Comparison of ENCODE assay signal across 24 mouse cellular contexts in genomic region chr14:76409111-76409510, GRCm38 (mm10). TPM values are rescaled to one million over a fixed set of nuclear protein-coding genes. Genes with fewer than 3 reads are reported as not detected.
A peak's percentile ranks its signal among the peaks of the same experiment; 100 is the strongest.
DNase-seq lines count a peak whose midpoint lies in the region; ATAC-seq and TF ChIP-seq lines count a peak whose summit lies in the region.
"Had no signal": no experiment of that assay in that cellular context is flagged by ENCODE, and none has a peak within 500 bp of the region (broad histone marks: within the 10 kb centered on the region; RNA-seq: fewer than 3 reads in every experiment).

No protein-coding gene starts in this region.

- TF ChIP-seq CTCF in gastrocnemius, adult 2 months (IDR thresholded peaks at IDR 0.05), result no peak
- no peak for TF ChIP-seq CTCF in kidney, postnatal 0 days (IDR thresholded peaks at IDR 0.05; ENCODE audit: low read depth)
- no peak for TF ChIP-seq CTCF in C2C12 (IDR thresholded peaks at IDR 0.05; ENCODE audit: control insufficient read depth, insufficient read depth, insufficient read length)

- ATAC-seq in kidney, postnatal 0 days (replicated peaks; ENCODE audit: low FRiP score, low read depth), result no peak
- no peak for ATAC-seq in hindbrain, embryonic 11.5 days (ENCODE audit: low FRiP score)
- ATAC-seq: activated CD4-positive, CD25-positive, alpha-beta regulatory T cell, adult 4 months; CD4-positive, CD25-positive, alpha-beta regulatory T cell, adult 4 months; forebrain, embryonic 13.5 days; forebrain, embryonic 15.5 days; Patski had no signal

- H3K36me3 ChIP-seq in kidney, postnatal 0 days (ENCODE audit: insufficient read depth, low read length), result no peaks in the 10 kb centered on the region
- H3K36me3 ChIP-seq in C2C12 (ENCODE audit: control insufficient read depth, insufficient read depth), result no peaks in the 10 kb centered on the region
- H3K36me3 ChIP-seq in hindbrain, embryonic 11.5 days (ENCODE audit: control insufficient read depth, insufficient read depth, low read length), result no peaks in the 10 kb centered on the region
- H3K36me3 ChIP-seq: embryonic facial prominence, embryonic 10.5 days; embryonic facial prominence, embryonic 12.5 days; forebrain, embryonic 15.5 days; G1E had no signal

- H3K4me1 ChIP-seq in kidney, postnatal 0 days (replicated peaks; ENCODE audit: insufficient read depth, low read length), result no peaks in the 10 kb centered on the region
- H3K4me1 ChIP-seq in hindbrain, embryonic 11.5 days (replicated peaks; ENCODE audit: control insufficient read depth, insufficient read depth, low read length), result no peaks in the 10 kb centered on the region
- H3K4me1 ChIP-seq: embryonic facial prominence, embryonic 12.5 days had no signal

- H3ac ChIP-seq in C2C12 (ENCODE audit: control insufficient read depth, insufficient read length, low read depth), result no peak overlapping the region

- WGBS in kidney, postnatal 0 days, result 34% methylated on average over 8 of the region's 8 CpGs
- WGBS in hindbrain, embryonic 11.5 days, result 67% methylated on average over 8 of the region's 8 CpGs

- peak; percentile 67 for DNase-seq in gastrocnemius, adult 2 months
- DNase-seq in gastrocnemius, postnatal 14 days, result no peak
- peak; percentile 34 for DNase-seq in kidney, postnatal 0 days (ENCODE audit: low spot score)
- DNase-seq in kidney, postnatal 14 days, result no peak
- DNase-seq in skeletal muscle tissue, adult 2 months (ENCODE audit: low read depth, low spot score), result peak; percentile 69
- DNase-seq in hindbrain, embryonic 11.5 days (ENCODE audit: low spot score), result no peak
- DNase-seq: adrenal gland, adult 8-10 months; adrenal gland, postnatal 14 days; adrenal gland, postnatal 36 days; cerebellum, adult 11-12 months; cerebellum, adult 2 months; cerebellum, adult 9-10 months; cerebellum, postnatal 10 days; cerebellum, postnatal 25 days had no signal

- H3K27ac ChIP-seq in gastrocnemius, adult 2 months, result peak overlapping the region; percentile 88
- no peak overlapping the region for H3K27ac ChIP-seq in kidney, postnatal 0 days
- no peak overlapping the region for H3K27ac ChIP-seq in hindbrain, embryonic 11.5 days (ENCODE audit: low read depth, low read length)
- H3K27ac ChIP-seq: embryonic facial prominence, embryonic 10.5 days; embryonic facial prominence, embryonic 12.5 days; forebrain, embryonic 13.5 days; forebrain, embryonic 15.5 days had no signal

- no peaks in the 10 kb centered on the region for H3K79me2 ChIP-seq in C2C12 (ENCODE audit: control insufficient read depth, insufficient read depth)

- no peak overlapping the region for H3K9ac ChIP-seq in kidney, postnatal 0 days (ENCODE audit: low read depth, low read length)
- H3K9ac ChIP-seq in hindbrain, embryonic 11.5 days (ENCODE audit: low read depth, low read length), result no peak overlapping the region
- H3K9ac ChIP-seq: embryonic facial prominence, embryonic 12.5 days; forebrain, embryonic 13.5 days; forebrain, embryonic 15.5 days had no signal

- intact Hi-C loops in gastrocnemius, adult 2 months (cut with DNase I), result no loop called here
- intact Hi-C loops in gastrocnemius, postnatal 14 days (cut with DNase I; ENCODE audit: low total_unique reads), result no loop called here

- no peaks in the 10 kb centered on the region for H3K79me3 ChIP-seq in C2C12 (ENCODE audit: low read depth)

- peak overlapping the region; percentile 36 for H3K4me3 ChIP-seq in gastrocnemius, adult 2 months
- H3K4me3 ChIP-seq in kidney, postnatal 0 days (replicated peaks; ENCODE audit: low read depth, low read length), result no peak overlapping the region
- H3K4me3 ChIP-seq in C2C12 (ENCODE audit: insufficient read depth, poor library complexity, severe bottlenecking), result no peak overlapping the region
- H3K4me3 ChIP-seq in hindbrain, embryonic 11.5 days (ENCODE audit: low read depth, low read length), result no peak overlapping the region
- H3K4me3 ChIP-seq: embryonic facial prominence, embryonic 10.5 days; embryonic facial prominence, embryonic 12.5 days; forebrain, embryonic 13.5 days; forebrain, embryonic 15.5 days had no signal

- H3K27me3 ChIP-seq in kidney, postnatal 0 days (ENCODE audit: insufficient read depth, low read length), result no peaks in the 10 kb centered on the region
- no peaks in the 10 kb centered on the region for H3K27me3 ChIP-seq in C2C12 (ENCODE audit: control insufficient read depth, insufficient read depth, insufficient read length)
- H3K27me3 ChIP-seq in hindbrain, embryonic 11.5 days (ENCODE audit: control insufficient read depth, insufficient read depth, low read length), result no peaks in the 10 kb centered on the region
- H3K27me3 ChIP-seq: CH12.LX; embryonic facial prominence, embryonic 12.5 days; forebrain, embryonic 13.5 days; forebrain, embryonic 15.5 days; Patski had no signal

- no peak overlapping the region for H3K4me2 ChIP-seq in kidney, postnatal 0 days (ENCODE audit: low read length)
- H3K4me2 ChIP-seq in hindbrain, embryonic 11.5 days (replicated peaks; ENCODE audit: low read depth, low read length), result no peak overlapping the region
- H3K4me2 ChIP-seq: embryonic facial prominence, embryonic 12.5 days; forebrain, embryonic 13.5 days; forebrain, embryonic 15.5 days had no signal

- no peaks in the 10 kb centered on the region for H3K9me3 ChIP-seq in kidney, postnatal 0 days (replicated peaks; ENCODE audit: low read length)
- no peaks in the 10 kb centered on the region for H3K9me3 ChIP-seq in hindbrain, embryonic 11.5 days (ENCODE audit: control insufficient read depth, low read length)
- H3K9me3 ChIP-seq: embryonic facial prominence, embryonic 10.5 days; embryonic facial prominence, embryonic 12.5 days; forebrain, embryonic 13.5 days; forebrain, embryonic 15.5 days had no signal

TF ChIP-seq in C2C12, 6 proteins besides CTCF, POLR2A, EP300 and RAD21:
- TF ChIP-seq CEBPB (IDR thresholded peaks at IDR 0.05; ENCODE audit: low read depth) (no peak), USF1 (IDR thresholded peaks at IDR 0.05; ENCODE audit: low read depth) (peak; percentile 2), MAX (IDR thresholded peaks at IDR 0.05) (no peak), FOSL1 (IDR thresholded peaks at IDR 0.05; ENCODE audit: insufficient read depth, low read length, poor library complexity, severe bottlenecking) (no peak), MYOG (IDR thresholded peaks at IDR 0.05; ENCODE audit: control insufficient read depth, extremely low read depth, insufficient read length) (no peak)

RNA-seq across cellular contexts. Expression of gene Tsc22d1, which starts 5.7 kb away (rescaled TPM):
- total RNA-seq in gastrocnemius, adult 2 months (2021), result 100 to 1,000 TPM; 131 to 151 TPM
- total RNA-seq in gastrocnemius, postnatal 14 days (2021), result 100 to 1,000 TPM; 119 to 144 TPM
- 756 and 772 TPM in 2 replicates for polyA plus RNA-seq in kidney, postnatal 0 days (2015; fragmentation: Nextera tagmentation; extraction: Ambion mirVana)
- 546 TPM for polyA plus RNA-seq in C2C12 (2012; fragmentation: generic; extraction: Trizol)
- polyA plus RNA-seq in hindbrain, embryonic 11.5 days (2014; fragmentation: Nextera tagmentation; extraction: Ambion mirVana), result 542 and 547 TPM in 2 replicates

Comparison
In these comparisons a context has a peak if more than half of its experiments do, and no peak if none do; other contexts are left out.
1. DNase-seq: peak in gastrocnemius, adult 2 months (single experiment), kidney, postnatal 0 days (single experiment) and skeletal muscle tissue, adult 2 months (single experiment); none in gastrocnemius, postnatal 14 days (single experiment), kidney, postnatal 14 days (single experiment) and hindbrain, embryonic 11.5 days (single experiment).